Mouse (Mus musculus) ES-Bruce4 (cell line): ENCODE measurements around the gene Olfm3.

ENCODE experiments used
- CTCF ChIP-seq: IDR thresholded peaks from one replicate; pipeline ENCODE4 v1.8.1; 2011; ENCODE audit warnings: low read depth, low read length
- EP300 ChIP-seq: IDR thresholded peaks from 2 replicates; pipeline ENCODE4 v1.6.1; 2011; ENCODE audit warnings: low read depth, low read length; ENCODE audit not compliant: insufficient read depth

DNA sequence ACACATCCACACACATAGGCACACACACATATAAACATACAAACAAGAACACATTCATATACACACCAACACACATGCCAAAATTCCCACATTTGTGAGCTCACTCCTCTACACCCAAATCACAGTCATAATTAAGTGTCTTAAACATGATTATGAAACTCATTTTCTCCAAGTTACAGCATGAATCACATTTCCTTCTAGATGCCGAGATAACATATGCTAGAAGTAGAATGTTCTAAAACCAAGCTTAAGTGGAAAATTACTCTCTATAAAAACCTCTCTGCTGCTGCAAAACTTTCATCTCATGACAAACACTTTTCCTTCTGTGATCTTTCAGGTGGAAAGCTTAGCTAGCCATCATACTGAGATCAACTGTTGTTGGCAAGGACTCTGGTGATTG, 195.7 kb downstream of the Olfm3 start:
- no peak for TF ChIP-seq CTCF
- TF ChIP-seq EP300, result no peak
